Mouse (Mus musculus) E14TG2a.4 (cell line): Measurements from ENCODE around the gene Tmed2.

ENCODE experiments used
- CTCF ChIP-seq: conservative IDR thresholded peaks from 2 replicates; pipeline ENCODE4 v1.5.1; 2014; ENCODE audit warnings: low read length
- NANOG ChIP-seq: IDR thresholded peaks from 2 replicates; pipeline ENCODE4 v1.6.1; 2014; ENCODE audit warnings: borderline replicate concordance, low read length, mixed read lengths
- POU5F1 ChIP-seq: IDR thresholded peaks from 2 replicates; pipeline ENCODE4 v1.6.1; 2014; ENCODE audit warnings: low read length, borderline replicate concordance

GRCm38 (mm10) chr5:124552558-124553307 is 12.2 kb downstream of the Tmed2 start, which contains the start of gene Ddx55:
- no peak for TF ChIP-seq CTCF
- TF ChIP-seq NANOG, result no peak
- TF ChIP-seq POU5F1, result no peak
